In genomic region chr16:90141556-90141955, GRCm38 (mm10) we compare ENCODE assay signal across 8 mouse cellular contexts. TPM values are rescaled to one million over a fixed set of nuclear protein-coding genes. Genes with fewer than 3 reads are reported as not detected.
DNase-seq lines count a peak whose midpoint lies in the region; ATAC-seq lines count a peak whose summit lies in the region.

No protein-coding gene starts in this region.

- H3K4me2 ChIP-seq in neural tube, embryonic 11.5 days (ENCODE audit: low read depth): peak overlapping the region; percentile 77
- H3K4me2 ChIP-seq in liver, embryonic 12.5 days: peak overlapping the region; percentile 99
- peak overlapping the region; percentile 99; the same call in 1 of the 2 replicates for H3K4me2 ChIP-seq in stomach, embryonic 16.5 days (ENCODE audit: low read depth, low read length)

- H3K27me3 ChIP-seq in neural tube, embryonic 11.5 days (ENCODE audit: control insufficient read depth, insufficient read depth, low read length): no peaks in the 10 kb centered on the region
- peaks cover 15% of the 10 kb centered on the region for H3K27me3 ChIP-seq in liver, embryonic 12.5 days (replicated peaks)
- no peaks in the 10 kb centered on the region for H3K27me3 ChIP-seq in stomach, embryonic 16.5 days (ENCODE audit: control insufficient read depth, insufficient read depth, low read length)

- peak overlapping the region; percentile 55 for H3K4me3 ChIP-seq in neural tube, embryonic 11.5 days (ENCODE audit: low read depth, low read length)
- no peak overlapping the region for H3K4me3 ChIP-seq in liver, embryonic 12.5 days
- no peak overlapping the region for H3K4me3 ChIP-seq in stomach, embryonic 16.5 days (replicated peaks; ENCODE audit: low read length)

- WGBS in neural tube, embryonic 11.5 days: 27% methylated on average over 9 of the region's 9 CpGs
- WGBS in liver, embryonic 12.5 days (ENCODE audit: insufficient replicate concordance): 37% methylated on average over 9 of the region's 9 CpGs
- 48% methylated on average over 9 of the region's 9 CpGs for WGBS in stomach, embryonic 16.5 days

- peaks cover 9% of the 10 kb centered on the region for H3K4me1 ChIP-seq in neural tube, embryonic 11.5 days (ENCODE audit: control insufficient read depth, insufficient read depth, low read length)
- peaks cover 44% of the 10 kb centered on the region for H3K4me1 ChIP-seq in liver, embryonic 12.5 days
- H3K4me1 ChIP-seq in stomach, embryonic 16.5 days (ENCODE audit: control insufficient read depth, insufficient read depth, low read length): peaks cover 15% of the 10 kb centered on the region

- no peaks in the 10 kb centered on the region for H3K9me3 ChIP-seq in neural tube, embryonic 11.5 days (ENCODE audit: control insufficient read depth, low read length)
- no peaks in the 10 kb centered on the region for H3K9me3 ChIP-seq in liver, embryonic 12.5 days (replicated peaks)
- no peaks in the 10 kb centered on the region for H3K9me3 ChIP-seq in stomach, embryonic 16.5 days (replicated peaks; ENCODE audit: control insufficient read depth, low read length)

- H3K36me3 ChIP-seq in neural tube, embryonic 11.5 days (ENCODE audit: control insufficient read depth, insufficient read depth, low read length): no peaks in the 10 kb centered on the region
- no peaks in the 10 kb centered on the region for H3K36me3 ChIP-seq in liver, embryonic 12.5 days
- H3K36me3 ChIP-seq in stomach, embryonic 16.5 days (ENCODE audit: control insufficient read depth, insufficient read depth, low read length): no peaks in the 10 kb centered on the region

- no peak overlapping the region for H3K27ac ChIP-seq in neural tube, embryonic 11.5 days (ENCODE audit: low read depth, low read length)
- no peak overlapping the region for H3K27ac ChIP-seq in liver, embryonic 12.5 days
- H3K27ac ChIP-seq in stomach, embryonic 16.5 days (ENCODE audit: low read length): no peak overlapping the region

- peak; percentile 40 for DNase-seq in adrenal gland, adult 2 months
- no peak for DNase-seq in adrenal gland, postnatal 4 days (ENCODE audit: low spot score in 2 of 2)
- DNase-seq in neural tube, embryonic 11.5 days (ENCODE audit: low spot score): no peak
- DNase-seq in neural tube, embryonic 10.5 days (ENCODE audit: extremely low spot score, low spot score): no peak
- DNase-seq in gastrocnemius, postnatal 25 days: no peak
- DNase-seq in cerebellum, postnatal 25 days: no peak

- ATAC-seq in neural tube, embryonic 11.5 days (ENCODE audit: insufficient read depth, low FRiP score, low TSS enrichment): no peak
- no peak for ATAC-seq in liver, embryonic 12.5 days
- no peak for ATAC-seq in stomach, embryonic 16.5 days (ENCODE audit: insufficient read depth, low FRiP score)

- no peak overlapping the region for H3K9ac ChIP-seq in neural tube, embryonic 11.5 days (ENCODE audit: low read length)
- H3K9ac ChIP-seq in liver, embryonic 12.5 days: no peak overlapping the region
- H3K9ac ChIP-seq in stomach, embryonic 16.5 days (ENCODE audit: low read length): no peak overlapping the region

RNA-seq across cellular contexts. Expression of gene Tiam1, which starts 2.0 kb away (rescaled TPM):
- total RNA-seq in adrenal gland, adult 2 months (2021): 10 to 100 TPM; 70.3 to 76.2 TPM
- 9.5 and 10.4 TPM in 2 replicates for polyA plus RNA-seq in adrenal gland, adult 2 months (2012; rRNA removed)
- total RNA-seq in adrenal gland, postnatal 4 days (2021): 10 to 100 TPM; 67.9 to 73.4 TPM
- polyA plus RNA-seq in neural tube, embryonic 11.5 days (2014; fragmentation: Nextera tagmentation; extraction: Ambion mirVana): 24.8 and 27.7 TPM in 2 replicates
- 6.7 and 9.7 TPM in 2 replicates for polyA plus RNA-seq in liver, embryonic 12.5 days (2016; fragmentation: Nextera tagmentation; extraction: Ambion mirVana)
- 22.6 and 24.1 TPM in 2 replicates for polyA plus RNA-seq in stomach, embryonic 16.5 days (2015; fragmentation: Nextera tagmentation; extraction: Ambion mirVana)
- total RNA-seq in gastrocnemius, postnatal 25 days (2021): 1 to 10 TPM; 4.4 to 5.3 TPM
